Mouse (Mus musculus) bone marrow, adult 2 months (tissue): ENCODE data around the gene Rassf6.

Experiments
- CTCF ChIP-seq: fragments of 200-500 bp; IDR thresholded peaks from 2 replicates; pipeline ENCODE4 v1.5.1; 2011; ENCODE audit warnings: low read length, control low read depth; ENCODE audit not compliant: control insufficient read depth, insufficient read depth
- POLR2A ChIP-seq: fragments of 200-500 bp; IDR thresholded peaks from 2 replicates; pipeline ENCODE4 v1.6.1; 2011; ENCODE audit warnings: low read depth, mild to moderate bottlenecking, control low read depth, low read length, borderline replicate concordance; ENCODE audit not compliant: control insufficient read depth

- TF ChIP-seq POLR2A, result no peak
- TF ChIP-seq CTCF, result no peak
Measured at GRCm38 (mm10) chr5:90661436-90661835, 21.0 kb upstream of the Rassf6 start.
